Mouse (Mus musculus) E14TG2a.4 (cell line): ENCODE data around the gene Pde4d.

Experiments used
- CTCF ChIP-seq: conservative IDR thresholded peaks from 2 replicates; pipeline ENCODE4 v1.5.1; 2014; ENCODE audit warnings: low read length
- NANOG ChIP-seq: IDR thresholded peaks from 2 replicates; pipeline ENCODE4 v1.6.1; 2014; ENCODE audit warnings: borderline replicate concordance, low read length, mixed read lengths
- POU5F1 ChIP-seq: IDR thresholded peaks from 2 replicates; pipeline ENCODE4 v1.6.1; 2014; ENCODE audit warnings: low read length, borderline replicate concordance

DNA sequence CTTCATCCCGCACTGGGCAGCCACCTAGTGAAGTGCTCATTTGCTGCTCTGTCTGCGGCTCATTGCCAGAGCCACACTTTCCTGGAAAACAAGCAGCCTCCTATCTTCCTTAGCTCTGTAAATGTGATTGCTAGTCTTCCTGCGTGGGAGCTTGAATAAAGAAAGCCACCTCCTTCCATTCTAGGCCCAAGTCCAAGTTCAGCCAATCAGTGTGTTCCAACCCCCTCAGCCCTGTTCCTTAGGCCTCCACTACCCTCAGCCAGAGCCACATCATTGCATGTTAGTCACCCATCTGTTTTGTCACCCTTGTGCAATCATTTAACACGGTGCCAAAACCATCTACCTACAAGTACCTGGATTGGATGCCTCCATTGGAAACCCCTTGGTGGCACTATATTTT is 786.3 kb downstream of the Pde4d start:
- TF ChIP-seq CTCF (no peak), POU5F1 (no peak), NANOG (no peak)
